Mouse (Mus musculus) G1E-ER4 (cell line): ENCODE results near the gene Vmo1. TPM values are rescaled to one million over a fixed set of nuclear protein-coding genes. Genes with fewer than 3 reads are reported as not detected.

ENCODE experiments used
- GATA1 ChIP-seq: IDR thresholded peaks from one replicate; pipeline ENCODE4 v1.8.0; 2012; ENCODE audit warnings: low read length, inconsistent platforms
- polyA plus RNA-seq: library from polyadenylated mRNA; stranded (reverse); fragments of >175 nt; gene quantifications from 2 replicates; pipeline ENCODE4 v1.2.3, GENCODE M21; 2012

The Vmo1 gene
- polyA plus RNA-seq: not detected in 2 replicates

DNA sequence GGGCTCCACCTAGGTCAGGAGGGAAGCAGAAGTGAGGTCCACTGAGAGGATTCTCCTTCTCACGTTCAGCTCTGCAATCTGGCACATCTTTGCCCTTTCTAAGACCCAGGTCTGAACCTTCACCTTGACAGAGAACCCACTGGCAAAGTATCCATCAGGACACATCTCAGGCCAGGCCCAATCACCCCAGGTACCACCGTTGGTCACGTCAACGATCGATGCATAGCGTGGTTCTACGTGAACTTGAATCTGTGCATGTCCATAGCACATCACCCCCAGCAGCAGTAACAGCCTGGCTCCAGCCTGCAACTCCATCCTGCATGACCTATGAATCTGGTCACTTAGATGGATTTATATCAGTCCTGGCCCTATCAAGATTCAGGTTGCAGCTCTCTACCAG lies at the start of gene Vmo1:
Gene Vmo1 (minus strand): TSS at position 329 of the 400 bp plus-strand sequence.
- TF ChIP-seq GATA1: no peak

DNA sequence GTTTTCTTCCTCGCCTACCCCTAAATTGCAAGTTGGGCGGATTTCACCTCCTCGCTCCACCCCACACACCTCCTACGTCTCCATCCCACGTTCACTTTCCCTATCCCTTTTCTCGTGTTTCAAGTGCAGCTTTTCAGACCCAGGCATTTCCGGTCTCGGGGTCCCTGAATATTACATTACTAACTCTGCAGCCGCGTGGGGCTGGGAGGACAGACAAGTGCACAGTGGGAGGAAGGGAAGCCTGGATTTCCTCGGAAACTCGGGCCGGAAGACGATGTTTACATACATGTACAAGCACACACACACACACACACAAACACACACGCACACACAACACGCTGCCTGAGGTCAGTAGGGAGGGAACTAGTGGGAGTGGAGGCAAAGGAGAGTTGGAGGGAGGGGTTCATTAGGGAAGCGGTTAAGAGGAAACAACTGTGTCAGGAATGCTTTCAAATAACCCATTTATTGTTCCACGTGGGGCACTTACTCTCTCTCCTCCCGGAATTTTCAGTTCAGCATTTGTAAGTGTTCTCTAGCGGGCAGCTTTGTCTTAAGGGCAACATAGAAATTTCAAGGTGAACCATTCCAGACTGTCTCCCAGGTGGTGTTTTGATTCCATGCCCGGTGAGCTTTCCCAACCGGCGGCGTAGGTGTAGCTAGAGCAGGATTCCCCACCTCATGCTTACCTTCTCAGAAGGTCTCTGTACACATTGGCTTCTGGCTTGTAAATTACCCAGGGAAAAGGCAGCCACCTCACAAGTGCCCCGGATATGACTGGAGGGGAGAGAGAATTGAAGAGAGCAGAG lies 49.3 kb upstream of the Vmo1 start:
- TF ChIP-seq GATA1: no peak

DNA sequence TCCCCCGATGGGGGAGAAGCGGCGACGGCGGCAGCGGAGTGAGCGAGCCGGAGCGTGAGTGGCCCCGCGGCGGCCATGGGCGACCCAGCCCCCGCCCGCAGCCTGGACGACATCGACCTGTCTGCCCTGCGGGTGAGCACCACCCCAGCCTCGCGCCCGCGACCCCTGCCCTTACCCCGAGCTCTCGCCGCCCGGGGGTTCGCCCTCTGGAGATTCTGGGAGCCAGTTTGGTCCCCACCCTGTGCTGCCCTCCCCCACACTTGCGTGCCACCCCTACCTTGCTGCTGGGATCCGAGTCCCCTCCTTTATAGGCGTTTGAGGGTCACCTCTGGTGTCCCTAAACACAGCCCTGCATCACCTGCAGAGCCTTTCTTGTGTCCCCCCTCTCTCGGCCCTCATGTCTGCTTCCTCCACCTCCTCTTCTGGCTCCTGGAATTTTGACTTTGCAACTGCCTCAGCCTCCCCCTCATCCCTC lies 48.6 kb upstream of the Vmo1 start:
- no peak for TF ChIP-seq GATA1

DNA sequence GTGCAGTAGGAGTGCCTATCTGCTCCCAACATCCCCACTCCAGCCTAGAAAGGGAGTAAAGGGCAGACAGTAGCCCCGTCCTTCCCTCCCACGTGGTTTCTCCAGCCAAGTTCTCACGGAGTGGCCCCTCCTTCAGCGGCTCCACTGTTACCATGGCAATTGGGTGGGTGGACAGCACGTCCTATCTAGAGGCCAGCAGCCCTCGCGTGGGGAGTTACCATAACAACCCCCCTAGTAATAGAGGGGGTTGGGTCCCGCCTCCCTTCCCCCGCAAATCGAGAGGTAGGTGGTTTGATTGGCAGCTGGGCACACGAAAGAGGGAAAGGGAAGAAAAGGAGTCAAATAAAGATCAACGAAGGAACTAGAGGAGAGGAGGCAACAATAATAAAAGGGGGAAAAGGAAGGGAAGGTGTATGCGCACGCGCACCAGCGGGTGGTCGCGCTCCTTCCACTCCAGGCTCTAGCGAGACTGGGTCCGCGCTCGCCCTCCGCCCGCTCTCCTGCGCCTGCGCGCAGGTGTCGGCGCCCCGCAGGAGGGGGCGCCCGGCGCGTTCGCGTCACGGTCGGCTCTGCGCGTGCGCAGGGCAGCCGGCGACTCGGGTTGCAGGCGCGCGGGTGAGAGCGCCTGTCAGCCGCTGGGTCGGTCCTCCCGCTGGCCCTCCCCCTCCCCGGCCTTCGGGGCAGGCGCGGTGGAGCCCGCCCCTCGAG lies 48.0 kb upstream of the Vmo1 start, which contains the start of gene Mink1:
Gene Mink1 (plus strand): TSS at position 595 of the 708 bp plus-strand sequence.
- TF ChIP-seq GATA1: no peak

DNA sequence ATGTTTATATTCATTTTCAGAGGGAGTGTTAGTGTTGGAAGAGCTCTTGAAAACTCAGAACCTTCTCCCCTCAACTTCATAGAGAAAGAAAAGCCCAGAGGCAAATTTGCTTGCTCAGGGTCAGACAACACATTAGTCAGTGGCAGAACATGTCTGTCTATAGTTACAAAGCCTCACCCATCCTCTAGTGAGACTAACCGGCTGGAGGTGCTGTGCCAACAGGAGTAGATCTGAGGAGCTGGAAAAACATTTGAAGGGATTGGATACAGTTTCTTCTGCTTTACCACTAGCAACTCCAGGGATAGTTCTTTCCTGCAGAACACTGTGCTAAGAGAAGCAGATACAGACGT lies 47.5 kb upstream of the Vmo1 start:
- no peak for TF ChIP-seq GATA1

DNA sequence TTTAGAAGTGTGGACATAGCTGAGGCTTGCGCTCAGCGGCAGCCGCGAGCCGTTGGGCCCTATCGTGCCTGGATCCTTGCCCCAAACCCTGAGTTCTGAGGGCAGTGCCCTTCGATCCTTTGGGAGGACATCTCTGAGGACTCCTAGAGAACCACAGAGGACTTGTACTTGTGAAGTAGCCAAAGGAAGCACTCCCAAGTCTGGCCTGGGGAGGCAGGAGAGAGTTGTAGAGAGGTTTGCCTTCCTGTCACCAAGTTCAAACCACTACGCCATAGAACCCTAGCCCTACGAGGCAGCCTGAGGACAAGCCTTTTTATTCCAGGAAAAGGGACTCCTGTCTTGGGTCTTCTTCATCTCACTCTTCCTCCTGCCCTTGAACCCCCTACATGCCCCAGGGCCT lies 43.1 kb upstream of the Vmo1 start:
- TF ChIP-seq GATA1: no peak

DNA sequence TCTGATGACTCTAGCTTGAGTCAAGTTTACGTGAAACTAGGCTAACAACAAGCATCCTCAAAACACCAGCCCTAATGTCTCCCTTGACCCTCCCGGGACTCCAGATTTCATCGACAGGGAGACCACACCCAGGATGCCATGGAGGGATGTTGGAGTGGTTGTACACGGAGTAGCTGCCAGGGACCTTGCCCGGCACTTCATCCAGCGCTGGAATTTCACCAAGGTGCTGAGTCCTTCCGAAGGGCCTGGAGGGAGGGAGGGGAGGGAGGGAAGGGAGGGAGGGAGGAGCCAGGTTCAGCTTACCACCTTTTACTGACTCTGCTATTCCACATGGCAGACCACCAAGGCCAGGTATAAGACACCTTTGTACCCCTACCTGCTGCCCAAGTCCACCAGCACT lies 39.5 kb upstream of the Vmo1 start:
- TF ChIP-seq GATA1: no peak

DNA sequence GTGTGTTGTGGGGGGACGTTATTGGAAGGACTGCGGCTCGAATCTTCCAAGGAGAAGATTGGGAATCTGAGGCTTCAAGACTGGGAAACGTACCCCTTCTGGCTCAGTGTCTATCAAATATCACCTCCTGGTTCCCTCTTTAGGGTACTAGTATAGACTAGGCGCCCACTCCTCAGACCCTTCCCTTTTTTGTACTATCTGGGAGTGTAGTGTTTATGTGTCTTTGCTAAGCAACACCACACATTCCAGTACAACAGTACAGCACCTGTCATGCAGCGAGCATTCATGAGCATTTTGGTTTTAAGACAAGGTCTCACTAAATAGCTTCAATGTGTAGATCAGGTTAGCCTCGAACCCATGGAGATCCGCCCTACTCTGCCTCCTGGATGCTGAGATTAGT lies 37.1 kb upstream of the Vmo1 start:
- no peak for TF ChIP-seq GATA1

DNA sequence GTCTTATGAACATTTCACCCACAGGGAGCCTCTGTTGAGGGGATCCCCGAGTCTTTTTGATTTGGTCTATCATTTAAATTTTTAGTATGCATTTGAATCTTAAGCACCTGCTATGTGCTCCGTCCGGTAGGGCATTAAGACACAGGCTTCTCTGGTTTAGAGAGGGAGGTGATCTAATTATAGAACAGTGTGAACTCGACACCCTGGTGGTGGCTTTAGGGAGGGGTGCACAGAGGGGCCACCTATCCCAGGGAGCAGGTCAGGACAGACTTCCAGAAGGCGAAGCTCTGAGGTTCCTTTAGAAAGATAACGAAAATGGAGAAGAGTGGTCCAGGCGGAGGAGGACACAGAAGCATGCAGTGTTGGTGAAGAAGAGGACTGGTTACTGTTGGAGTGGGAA lies 30.1 kb upstream of the Vmo1 start:
- TF ChIP-seq GATA1: no peak

DNA sequence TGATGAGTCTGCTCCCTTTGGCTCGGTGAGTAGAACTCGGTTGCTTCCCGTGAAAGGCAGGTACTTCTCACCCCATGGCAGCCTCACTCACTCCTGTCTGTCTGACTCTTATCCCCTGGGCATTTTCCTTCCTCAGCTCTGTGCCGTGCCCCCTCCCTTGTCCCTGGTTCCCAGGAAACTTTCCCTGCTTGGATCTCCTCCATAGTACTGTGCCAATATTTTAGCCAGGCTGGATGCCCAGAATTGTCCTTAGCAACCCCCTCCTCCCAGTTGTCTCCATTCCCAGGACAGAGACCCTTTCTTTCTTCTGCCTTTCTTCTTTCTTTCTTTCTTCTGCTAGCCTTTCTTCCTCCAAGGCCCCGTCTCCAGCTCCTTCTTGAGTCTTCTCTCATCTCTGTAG lies 27.0 kb upstream of the Vmo1 start:
- TF ChIP-seq GATA1: no peak

DNA sequence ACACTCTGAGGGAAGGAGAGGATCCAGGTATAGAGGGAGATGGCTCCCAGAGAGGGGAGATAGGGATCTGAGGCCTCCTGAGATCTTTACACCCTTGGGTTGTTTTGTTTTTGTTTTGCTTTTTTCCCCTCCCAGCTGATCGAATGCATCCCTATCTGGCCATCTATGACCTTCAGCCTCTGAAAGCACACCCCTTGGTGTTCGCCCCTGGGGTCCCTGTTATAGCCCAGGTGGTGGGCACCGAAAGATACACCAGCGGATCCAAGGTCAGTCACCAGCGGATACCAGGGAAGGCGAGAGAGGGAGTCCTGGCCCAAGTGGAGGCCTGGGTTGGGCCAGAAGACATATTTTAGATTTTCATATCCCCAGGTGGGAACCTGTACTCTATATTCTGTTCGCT lies 26.5 kb upstream of the Vmo1 start:
- no peak for TF ChIP-seq GATA1

DNA sequence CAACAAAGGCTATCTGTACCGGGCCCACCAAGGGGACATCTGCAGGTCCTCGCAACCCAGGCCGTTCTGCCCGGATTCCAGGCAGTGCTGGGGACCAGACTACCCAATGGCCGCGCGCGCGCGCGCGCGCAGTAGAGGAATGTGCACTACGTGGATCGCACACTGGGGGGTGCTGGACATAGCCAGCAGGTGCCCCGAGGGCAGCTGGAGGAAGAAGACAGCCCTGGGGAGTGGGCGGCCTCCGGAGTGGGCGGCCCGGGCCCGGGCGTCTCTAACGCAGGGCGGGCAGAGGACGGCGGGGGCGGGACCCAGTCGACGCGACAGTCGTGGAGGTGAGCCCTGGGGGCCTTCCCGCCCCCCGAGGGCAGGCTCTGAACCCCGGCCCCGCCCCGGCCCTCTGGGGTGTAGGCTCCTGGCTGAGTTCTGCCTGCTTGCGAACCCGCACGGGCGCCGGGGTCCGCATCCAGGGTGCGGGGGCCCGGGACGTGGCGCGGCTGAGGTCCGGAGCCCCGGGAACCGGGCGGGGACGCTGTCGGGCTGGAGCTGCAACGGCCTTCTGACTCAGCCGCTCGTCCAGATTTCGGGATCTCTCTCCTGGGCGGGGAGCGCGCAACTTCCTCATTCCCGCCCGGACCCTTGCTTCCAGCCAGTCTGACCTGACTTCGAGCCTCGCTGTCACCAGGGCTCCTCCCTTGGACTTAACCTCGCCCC lies 25.6 kb upstream of the Vmo1 start, which contains the start of gene Pld2:
Gene Pld2 (plus strand): TSS at position 188 of the 711 bp plus-strand sequence.
- no peak for TF ChIP-seq GATA1

DNA sequence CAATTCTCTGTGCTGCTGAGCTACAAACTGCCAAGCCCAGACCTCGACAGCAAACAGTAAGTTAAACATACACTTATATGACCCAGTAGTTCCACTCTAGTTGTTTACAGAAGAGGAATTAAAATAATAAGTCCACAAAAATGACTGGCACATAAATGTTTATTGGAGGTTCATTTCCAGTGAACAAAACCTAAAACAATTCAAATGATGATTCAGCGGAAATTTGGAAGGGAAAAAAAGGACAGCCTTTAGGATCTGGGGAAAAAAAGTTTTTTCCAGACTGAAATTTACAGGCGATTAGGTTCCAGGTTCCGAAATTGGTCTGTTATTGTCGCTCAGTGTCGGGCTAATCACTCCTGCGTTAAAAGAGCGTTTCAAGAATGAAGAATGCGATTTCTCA lies 25.0 kb upstream of the Vmo1 start:
- no peak for TF ChIP-seq GATA1

DNA sequence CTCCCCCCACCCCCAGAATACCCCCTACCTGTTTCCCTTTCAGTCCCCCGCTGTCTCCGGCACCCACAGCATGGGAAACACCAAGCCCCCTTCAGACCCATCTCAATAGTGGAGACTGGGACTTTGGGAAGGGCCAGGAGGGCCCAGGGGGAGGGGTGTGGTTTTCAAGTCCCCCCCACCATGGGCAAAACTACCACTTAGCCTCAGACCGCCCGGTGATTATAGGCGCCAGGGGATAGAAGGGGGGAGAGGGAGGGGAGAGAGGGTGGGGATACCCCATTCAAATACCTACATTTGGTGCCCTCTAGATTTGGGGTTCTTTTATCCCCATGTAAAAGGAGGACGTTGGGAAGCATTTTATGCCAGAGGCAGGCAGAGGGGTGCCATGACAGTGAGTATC lies 18.4 kb upstream of the Vmo1 start, which contains the start of gene Gm40193:
Gene Gm40193 (minus strand): TSS at position 101 of the 400 bp plus-strand sequence.
- no peak for TF ChIP-seq GATA1

DNA sequence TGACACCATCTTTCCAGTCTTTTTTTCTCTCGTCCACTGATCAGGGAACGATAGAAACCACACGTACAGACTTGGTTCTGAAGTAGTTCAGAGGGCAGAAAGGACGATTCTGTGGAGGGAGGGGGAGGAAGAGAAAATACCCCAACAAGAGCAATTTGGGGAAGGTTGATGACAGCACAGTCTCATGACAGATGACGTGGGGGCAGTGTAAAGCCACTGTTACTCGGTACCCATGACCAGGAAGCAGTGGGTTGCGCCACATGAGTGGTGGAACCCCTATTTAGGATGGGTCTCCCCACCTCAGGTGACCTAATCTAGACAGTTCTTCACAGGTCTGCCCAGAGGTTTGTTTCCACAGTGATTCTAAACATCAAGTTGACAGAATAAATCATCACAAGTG lies 14.2 kb upstream of the Vmo1 start:
- no peak for TF ChIP-seq GATA1

DNA sequence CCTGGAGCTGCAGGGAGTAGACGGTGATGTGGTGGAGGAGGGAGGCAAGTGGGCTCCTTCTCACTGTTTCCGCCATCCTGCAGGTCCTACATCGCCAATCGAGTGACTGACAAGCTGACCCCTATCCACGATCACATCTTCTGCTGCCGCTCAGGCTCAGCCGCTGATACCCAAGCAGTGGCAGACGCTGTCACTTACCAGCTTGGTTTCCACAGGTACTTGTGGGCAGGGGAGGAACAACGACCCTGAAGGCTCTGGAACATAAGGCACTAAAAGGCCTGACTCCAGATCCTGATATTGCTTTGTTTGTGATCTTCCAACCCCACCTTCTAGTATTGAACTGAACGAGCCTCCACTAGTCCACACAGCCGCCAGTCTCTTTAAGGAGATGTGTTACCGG lies 11.8 kb upstream of the Vmo1 start:
- no peak for TF ChIP-seq GATA1
